ENCODE assay signal across 25 mouse cellular contexts in genomic region chr11:106497926-106498325, GRCm38 (mm10). TPM values are rescaled to one million over a fixed set of nuclear protein-coding genes. Genes with fewer than 3 reads are reported as not detected.
DNase-seq lines count a peak whose midpoint lies in the region; ATAC-seq and TF ChIP-seq lines count a peak whose summit lies in the region.
"Had no signal": no experiment of that assay in that cellular context is flagged by ENCODE, and none has a peak within 500 bp of the region (broad histone marks: within the 10 kb centered on the region; RNA-seq: fewer than 3 reads in every experiment).

No protein-coding gene starts in this region.

- no peak for ATAC-seq in intestine, postnatal 0 days
- no peak for ATAC-seq in intestine, embryonic 16.5 days
- ATAC-seq in liver, postnatal 0 days: no peak
- ATAC-seq: activated CD4-positive, CD25-positive, alpha-beta regulatory T cell, adult 4 months; forebrain, embryonic 13.5 days; liver, embryonic 12.5 days had no signal

- no peak for DNase-seq in liver, postnatal 0 days
- no peak for DNase-seq in liver
- DNase-seq in A20 (ENCODE audit: low read depth, low spot score): peak; percentile 45
- no peak for DNase-seq in spleen, adult 12 weeks (ENCODE audit: low spot score)
- no peak for DNase-seq in MN1 (ENCODE audit: low spot score)
- DNase-seq: adrenal gland, adult 8-10 months; cerebellum, adult 9-10 months; cerebellum, postnatal 36 days; heart, postnatal 36 days; kidney, adult 18-20 months; kidney, postnatal 4 days; layer of hippocampus, adult 9-11 months; lung, embryonic 14.5 days had no signal

- no peaks in the 10 kb centered on the region for H3K27me3 ChIP-seq in intestine, postnatal 0 days (replicated peaks; ENCODE audit: control insufficient read depth, insufficient read depth, low read length)
- no peaks in the 10 kb centered on the region for H3K27me3 ChIP-seq in intestine, embryonic 16.5 days (replicated peaks; ENCODE audit: control insufficient read depth, insufficient read depth, low read length)
- no peaks in the 10 kb centered on the region for H3K27me3 ChIP-seq in liver, postnatal 0 days (ENCODE audit: insufficient read depth, low read length)
- H3K27me3 ChIP-seq: forebrain, embryonic 13.5 days; hindbrain, embryonic 13.5 days; limb, embryonic 12.5 days; liver, embryonic 12.5 days; neural tube, embryonic 13.5 days; stomach, embryonic 15.5 days had no signal

- peak; percentile 28 for TF ChIP-seq CTCF in intestine, postnatal 0 days (IDR thresholded peaks at IDR 0.05; ENCODE audit: low read depth)
- TF ChIP-seq CTCF in liver, postnatal 0 days (IDR thresholded peaks at IDR 0.05; ENCODE audit: low read depth): peak; percentile 10; the same call in 1 of the 2 replicates
- TF ChIP-seq CTCF in bone marrow macrophage, adult 2 months (IDR thresholded peaks at IDR 0.05; ENCODE audit: low read depth, low read length): no peak

- H3K4me2 ChIP-seq in intestine, postnatal 0 days (replicated peaks; ENCODE audit: low read depth): no peak overlapping the region
- H3K4me2 ChIP-seq in intestine, embryonic 16.5 days (ENCODE audit: low read depth, low read length): no peak overlapping the region
- no peak overlapping the region for H3K4me2 ChIP-seq in liver, postnatal 0 days (ENCODE audit: low read depth, low read length)
- H3K4me2 ChIP-seq: forebrain, embryonic 13.5 days; hindbrain, embryonic 13.5 days; limb, embryonic 12.5 days; liver, embryonic 12.5 days; lung, embryonic 14.5 days; midbrain, embryonic 11.5 days; neural tube, embryonic 13.5 days; stomach, embryonic 15.5 days had no signal

- H3K9me3 ChIP-seq in intestine, postnatal 0 days (ENCODE audit: control insufficient read depth): no peaks in the 10 kb centered on the region
- H3K9me3 ChIP-seq in intestine, embryonic 16.5 days (ENCODE audit: control insufficient read depth, low read length): no peaks in the 10 kb centered on the region
- no peaks in the 10 kb centered on the region for H3K9me3 ChIP-seq in liver, postnatal 0 days (ENCODE audit: low read length)
- H3K9me3 ChIP-seq: forebrain, embryonic 13.5 days; heart, embryonic 10.5 days; hindbrain, embryonic 13.5 days; limb, embryonic 12.5 days; liver, embryonic 12.5 days; neural tube, embryonic 13.5 days; stomach, embryonic 15.5 days had no signal

- no peak overlapping the region for H3K4me3 ChIP-seq in intestine, postnatal 0 days (ENCODE audit: low read depth, low read length)
- H3K4me3 ChIP-seq in intestine, embryonic 16.5 days (ENCODE audit: low read length): no peak overlapping the region
- no peak overlapping the region for H3K4me3 ChIP-seq in liver, postnatal 0 days (ENCODE audit: low read depth, low read length)
- H3K4me3 ChIP-seq in bone marrow macrophage, adult 2 months (ENCODE audit: insufficient read depth, low read length): no peak overlapping the region
- H3K4me3 ChIP-seq: forebrain, embryonic 13.5 days; heart, embryonic 10.5 days; hindbrain, embryonic 13.5 days; limb, embryonic 12.5 days; liver, embryonic 12.5 days; neural tube, embryonic 13.5 days; stomach, embryonic 15.5 days had no signal

- H3K4me1 ChIP-seq in intestine, postnatal 0 days (replicated peaks; ENCODE audit: control insufficient read depth, insufficient read depth, low read length): no peaks in the 10 kb centered on the region; the same call in 1 of the 2 replicates
- no peaks in the 10 kb centered on the region for H3K4me1 ChIP-seq in intestine, embryonic 16.5 days (ENCODE audit: control insufficient read depth, insufficient read depth, low read length)
- peaks cover 8% of the 10 kb centered on the region for H3K4me1 ChIP-seq in liver, postnatal 0 days (ENCODE audit: insufficient read depth)
- peaks cover 13% of the 10 kb centered on the region for H3K4me1 ChIP-seq in bone marrow macrophage, adult 2 months (ENCODE audit: control insufficient read depth, insufficient read depth, low read length)
- H3K4me1 ChIP-seq: stomach, embryonic 15.5 days had no signal

- no peak overlapping the region for H3K9ac ChIP-seq in intestine, postnatal 0 days (ENCODE audit: low read depth, low read length)
- H3K9ac ChIP-seq in intestine, embryonic 16.5 days (ENCODE audit: low read depth, low read length): no peak overlapping the region
- H3K9ac ChIP-seq in liver, postnatal 0 days (replicated peaks): no peak overlapping the region
- H3K9ac ChIP-seq: forebrain, embryonic 13.5 days; hindbrain, embryonic 13.5 days; limb, embryonic 12.5 days; liver, embryonic 12.5 days; lung, embryonic 14.5 days; stomach, embryonic 15.5 days had no signal

- H3K27ac ChIP-seq in intestine, postnatal 0 days (ENCODE audit: low read depth, low read length): no peak overlapping the region
- H3K27ac ChIP-seq in intestine, embryonic 16.5 days (ENCODE audit: low read length): no peak overlapping the region
- no peak overlapping the region for H3K27ac ChIP-seq in liver, postnatal 0 days (ENCODE audit: low read depth)
- H3K27ac ChIP-seq in bone marrow macrophage, adult 2 months (ENCODE audit: insufficient read depth, low read depth, low read length): peak overlapping the region; percentile 50
- H3K27ac ChIP-seq: forebrain, embryonic 13.5 days; heart, embryonic 10.5 days; hindbrain, embryonic 13.5 days; limb, embryonic 12.5 days; liver, embryonic 12.5 days; neural tube, embryonic 13.5 days; stomach, embryonic 15.5 days had no signal

- no peaks in the 10 kb centered on the region for H3K36me3 ChIP-seq in intestine, postnatal 0 days (ENCODE audit: control insufficient read depth, insufficient read depth)
- H3K36me3 ChIP-seq in intestine, embryonic 16.5 days (ENCODE audit: control insufficient read depth, insufficient read depth, low read length): no peaks in the 10 kb centered on the region
- H3K36me3 ChIP-seq in liver, postnatal 0 days (replicated peaks; ENCODE audit: insufficient read depth, low read length): no peaks in the 10 kb centered on the region
- H3K36me3 ChIP-seq: hindbrain, embryonic 13.5 days; limb, embryonic 12.5 days; liver, embryonic 12.5 days; neural tube, embryonic 13.5 days; stomach, embryonic 15.5 days had no signal

- no peak for TF ChIP-seq POLR2A in bone marrow macrophage, adult 2 months (IDR thresholded peaks at IDR 0.05; ENCODE audit: borderline replicate concordance, low read depth, low read length)

- WGBS in intestine, postnatal 0 days: 81% methylated on average over 2 of the region's 2 CpGs
- 81% methylated on average over 2 of the region's 2 CpGs for WGBS in intestine, embryonic 16.5 days
- WGBS in liver, postnatal 0 days (ENCODE audit: insufficient replicate concordance): 58% methylated on average over 2 of the region's 2 CpGs

- no peak for TF ChIP-seq EP300 in liver, postnatal 0 days (IDR thresholded peaks at IDR 0.05; ENCODE audit: low read depth)

RNA-seq across cellular contexts. Expression of gene Ern1, which starts 10.3 kb away (rescaled TPM):
- polyA plus RNA-seq in intestine, postnatal 0 days (2015; fragmentation: Nextera tagmentation; extraction: Ambion mirVana): 1.6 and 2.9 TPM in 2 replicates
- 4.1 TPM in 2 replicates for polyA plus RNA-seq in intestine, embryonic 16.5 days (2015; fragmentation: Nextera tagmentation; extraction: Ambion mirVana)
- 1.9 and 2.9 TPM in 2 replicates for polyA plus RNA-seq in liver, postnatal 0 days (2015; fragmentation: Nextera tagmentation; extraction: Ambion mirVana)
- 27.5 and 27.8 TPM in 2 replicates for polyA plus RNA-seq in bone marrow macrophage, adult 2 months (2012; ENCODE audit: insufficient read depth, insufficient read length, missing spikeins)
